Mouse (Mus musculus) neural tube, embryonic 14.5 days (tissue): ENCODE data around the gene Cep57l1. TPM values are rescaled to one million over a fixed set of nuclear protein-coding genes. Genes with fewer than 3 reads are reported as not detected.
A peak's percentile ranks its signal among the peaks of the same experiment; 100 is the strongest.
"Not testable (repeated sequence)": the region's sequence is repeated elsewhere in the genome, so short reads cannot be mapped to it uniquely, and the experiment has no call there.

Experiments used
- ATAC-seq: fragments of 200-750 bp; cut with Nextera tagmentation; 2 replicates; pipeline ENCODE4 v1.8.0; 2017; ENCODE audit warnings: low read depth, mild to moderate bottlenecking, moderate TSS enrichment, moderate library complexity
- H3K27ac ChIP-seq: fragments of 300-500 bp; sonication (generic); 2 replicates; pipeline ENCODE4 v1.5.1; 2014; ENCODE audit warnings: low read depth, mild to moderate bottlenecking, control low read depth, low read length, moderate library complexity, mixed read lengths
- H3K27me3 ChIP-seq: fragments of 300-500 bp; sonication (generic); 2 replicates; pipeline ENCODE4 v1.6.1; 2014; ENCODE audit warnings: low read length; ENCODE audit not compliant: control insufficient read depth, insufficient read depth
- H3K36me3 ChIP-seq: fragments of 300-500 bp; sonication (generic); 2 replicates; pipeline ENCODE4 v1.6.1; 2014; ENCODE audit warnings: low read length, mixed read lengths; ENCODE audit not compliant: control insufficient read depth, insufficient read depth
- H3K4me1 ChIP-seq: fragments of 300-500 bp; sonication (generic); 2 replicates; pipeline ENCODE4 v1.6.1; 2014; ENCODE audit warnings: low read length; ENCODE audit not compliant: control insufficient read depth, insufficient read depth
- H3K4me2 ChIP-seq: fragments of 300-500 bp; sonication (generic); 2 replicates; pipeline ENCODE4 v1.6.1; 2014; ENCODE audit warnings: mild to moderate bottlenecking, low read depth, low read length, control low read depth
- H3K4me3 ChIP-seq: fragments of 300-500 bp; sonication (generic); 2 replicates; pipeline ENCODE4 v1.5.1; 2014; ENCODE audit warnings: low read depth, low read length, control low read depth, mixed read lengths
- H3K9ac ChIP-seq: fragments of 300-500 bp; sonication (generic); replicated peaks from 2 replicates; pipeline ENCODE4 v1.6.1; 2014; ENCODE audit warnings: low read depth, mild to moderate bottlenecking, control low read depth, low read length, mixed read lengths
- H3K9me3 ChIP-seq: fragments of 300-500 bp; sonication (generic); 2 replicates; pipeline ENCODE4 v1.6.1; 2016; ENCODE audit warnings: low read length; ENCODE audit not compliant: control insufficient read depth
- WGBS: fragments of 180-500 bp; shearing (Covaris S2); extraction: QIAGEN DNeasy Blood & Tissue Kit; methylation state at CpG from one replicate; pipeline ENCODE4 v1.1.7; 2014; 5-methylcytosine and 5-hydroxymethylcytosine counted together
- polyA plus RNA-seq: library from polyadenylated mRNA; unstranded; fragments of >200 nt; fragmentation: Nextera tagmentation; extraction: Ambion mirVana; gene quantifications from 2 replicates; pipeline ENCODE4 v1.2.1, GENCODE M21; 2014

Cep57l1 gene
- polyA plus RNA-seq, 1 experiment from 2014 or later: 15.8 TPM

DNA sequence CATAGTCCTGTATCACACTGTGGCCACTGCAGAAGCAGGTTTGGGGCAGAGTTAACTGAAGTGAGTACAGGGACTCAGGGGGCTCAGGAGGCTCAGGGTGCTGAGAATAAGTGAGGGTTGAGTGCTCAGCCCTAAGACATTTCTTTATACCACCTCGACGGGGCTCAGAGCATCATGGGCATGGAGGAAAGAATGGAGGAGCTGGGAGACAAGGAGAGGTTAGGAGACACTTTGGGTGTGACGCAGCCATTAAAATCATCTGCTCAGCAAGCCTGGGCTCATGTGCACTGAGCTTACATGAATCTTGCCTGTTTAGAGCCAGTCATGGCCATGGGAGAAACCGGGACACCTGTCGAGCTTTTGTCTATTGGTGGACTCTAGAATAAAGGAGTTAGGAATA, 10.7 kb upstream of the Cep57l1 start:
- no peak for ATAC-seq

DNA sequence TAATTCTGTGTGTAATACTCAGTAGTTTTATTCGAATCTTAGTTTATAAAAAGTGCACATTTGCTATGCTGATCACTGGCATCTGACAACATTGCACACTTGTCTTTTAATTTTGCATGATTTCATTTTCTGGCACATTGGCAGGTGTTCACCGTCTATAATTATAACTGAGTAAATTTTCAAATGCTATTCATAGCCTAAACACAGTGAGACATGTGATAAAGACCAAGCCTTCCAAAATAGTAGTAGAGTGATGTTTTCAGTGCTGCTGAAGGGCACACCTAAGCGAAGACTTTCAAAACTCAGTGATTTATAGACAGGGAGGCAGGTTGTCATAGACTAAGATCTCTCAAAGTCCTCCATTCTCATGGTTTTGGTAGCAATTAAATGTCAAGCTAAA, 9.6 kb upstream of the Cep57l1 start:
- no peak overlapping the region for H3K27ac ChIP-seq

More for the DNA sequence above, 10.7 kb upstream of the Cep57l1 start:
- Histone ChIP-seq H3K27ac (no peak overlapping the region), H3K4me2 (no peak overlapping the region), H3K27me3 (no peaks in the 10 kb centered on the region), H3K36me3 (no peaks in the 10 kb centered on the region), H3K4me3 (no peak overlapping the region), H3K9ac (no peak overlapping the region), H3K4me1 (no peaks in the 10 kb centered on the region), H3K9me3 (no peaks in the 10 kb centered on the region)
- 94% methylated on average over 5 of the region's 5 CpGs for WGBS

DNA sequence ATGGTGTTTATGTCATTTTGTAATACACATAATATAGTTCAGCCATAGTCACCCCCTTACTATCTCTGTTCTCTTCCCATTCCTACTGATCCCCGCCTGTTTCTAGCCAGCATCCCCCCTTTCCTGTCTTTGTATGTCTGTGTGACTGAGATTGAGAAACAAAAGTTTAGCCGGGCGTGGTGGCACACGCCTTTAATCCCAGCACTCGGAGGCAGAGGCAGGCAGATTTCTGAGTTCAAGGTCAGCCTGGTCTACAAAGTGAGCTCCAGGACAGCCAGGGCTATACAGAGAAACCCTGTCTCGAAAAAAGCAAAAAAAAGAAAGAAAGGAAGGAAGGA, 9.0 kb upstream of the Cep57l1 start:
- not testable (repeated sequence) for H3K9ac ChIP-seq, H3K9me3 ChIP-seq, H3K4me1 ChIP-seq, H3K4me3 ChIP-seq, ATAC-seq, H3K27ac ChIP-seq, H3K4me2 ChIP-seq, H3K36me3 ChIP-seq, H3K27me3 ChIP-seq
- 95% methylated on average over 6 of the region's 6 CpGs for WGBS

More for the DNA sequence above, 9.6 kb upstream of the Cep57l1 start:
- Histone ChIP-seq H3K36me3 (no peaks in the 10 kb centered on the region), H3K4me2 (no peak overlapping the region), H3K4me1 (peaks cover 4% of the 10 kb centered on the region), H3K9ac (no peak overlapping the region), H3K4me3 (no peak overlapping the region), H3K27me3 (no peaks in the 10 kb centered on the region), H3K9me3 (no peaks in the 10 kb centered on the region)
- ATAC-seq: no peak
- 90% methylated on average over 3 of the region's 3 CpGs for WGBS

DNA sequence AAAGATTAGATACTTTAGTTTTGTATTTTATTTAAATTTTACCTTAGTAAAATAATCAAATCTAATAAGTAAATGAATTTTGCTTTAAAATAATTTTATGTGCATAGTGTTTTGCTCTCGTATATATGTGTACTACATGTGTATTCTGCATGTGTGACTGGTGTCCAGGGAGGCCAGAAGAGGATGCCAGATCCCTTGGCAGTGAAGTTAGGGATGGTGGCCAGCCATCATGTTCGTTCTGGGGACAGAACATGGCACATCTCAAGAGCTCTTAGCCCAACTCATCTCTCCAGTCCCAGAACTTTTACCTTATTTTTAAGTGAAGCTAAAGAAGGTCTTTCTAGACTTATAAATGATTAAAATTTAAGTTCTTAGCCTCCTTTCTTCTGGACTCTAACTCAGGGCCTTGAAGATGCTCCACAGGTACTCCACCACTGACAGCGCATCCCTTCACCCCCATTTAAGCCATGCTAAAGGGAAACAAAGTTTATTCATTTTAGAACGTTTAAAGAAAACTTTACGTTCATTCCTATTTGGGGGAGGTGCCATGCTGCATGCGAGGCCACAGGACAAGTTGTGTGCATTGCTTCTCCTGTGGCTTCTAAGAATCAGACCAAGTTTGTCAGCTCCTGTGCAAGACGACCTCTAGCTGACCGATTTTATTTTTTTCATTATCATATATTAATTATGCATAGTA, 8.5 kb upstream of the Cep57l1 start:
- H3K27me3 ChIP-seq: no peaks in the 10 kb centered on the region
- H3K4me2 ChIP-seq: no peak overlapping the region
- H3K4me1 ChIP-seq: peaks cover 15% of the 10 kb centered on the region
- H3K36me3 ChIP-seq: no peaks in the 10 kb centered on the region
- 89% methylated on average over 8 of the region's 8 CpGs for WGBS
- ATAC-seq: no peak
- H3K4me3 ChIP-seq: no peak overlapping the region
- H3K27ac ChIP-seq: no peak overlapping the region
- H3K9ac ChIP-seq: no peak overlapping the region
- H3K9me3 ChIP-seq: no peaks in the 10 kb centered on the region

DNA sequence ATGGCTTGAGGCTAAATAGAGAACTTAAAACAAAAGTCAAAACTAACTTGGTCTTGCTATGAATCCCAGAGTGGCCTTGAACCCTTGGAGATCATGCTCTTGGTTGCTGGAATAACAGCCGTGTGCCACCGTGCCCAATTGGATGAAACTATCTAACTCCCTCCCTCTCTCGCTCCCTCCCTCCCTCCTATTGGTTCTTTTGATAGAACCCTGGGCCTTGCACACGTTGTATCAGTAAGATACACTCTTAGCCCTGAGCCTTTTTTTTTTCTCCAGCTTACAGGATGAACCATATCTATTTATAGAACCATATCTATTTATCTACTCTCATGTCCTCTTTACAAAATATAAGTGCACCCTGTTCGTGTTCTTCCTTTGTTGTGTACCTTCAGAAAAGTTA, 6.8 kb upstream of the Cep57l1 start:
- 86% methylated on average over 5 of the region's 5 CpGs for WGBS
- no peak overlapping the region for H3K4me3 ChIP-seq
- H3K4me1 ChIP-seq: peaks cover 31% of the 10 kb centered on the region
- H3K27ac ChIP-seq: no peak overlapping the region
- ATAC-seq: no peak
- no peaks in the 10 kb centered on the region for H3K9me3 ChIP-seq
- H3K36me3 ChIP-seq: no peaks in the 10 kb centered on the region
- H3K27me3 ChIP-seq: no peaks in the 10 kb centered on the region
- no peak overlapping the region for H3K4me2 ChIP-seq
- H3K9ac ChIP-seq: no peak overlapping the region

DNA sequence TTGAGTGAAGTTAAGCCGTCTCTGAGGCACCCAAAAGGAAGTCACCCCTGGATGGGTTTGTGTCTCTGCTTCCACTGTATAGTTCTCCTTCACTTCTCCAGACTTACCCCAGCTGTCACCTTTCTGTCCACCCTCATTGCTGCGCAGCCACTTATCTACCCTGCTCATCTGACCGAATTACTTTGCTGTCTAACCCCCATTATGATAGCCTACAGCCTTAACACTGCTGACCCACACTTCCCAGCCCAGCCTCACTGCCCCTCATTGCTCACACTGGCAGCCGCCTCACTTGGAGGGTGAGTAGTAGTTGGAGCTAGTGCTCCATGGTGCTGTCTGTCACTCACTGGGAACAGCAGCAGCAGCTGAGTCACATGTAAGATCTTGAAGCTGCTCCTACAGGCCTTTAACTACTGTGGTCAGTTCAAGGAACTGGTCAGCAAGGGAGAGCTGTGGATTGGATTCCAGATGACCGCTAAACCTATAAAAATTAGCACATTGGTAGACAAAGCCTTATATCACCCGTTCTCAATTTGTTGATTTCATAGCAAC, 4.7 kb upstream of the Cep57l1 start:
- ATAC-seq: no peak
- Histone ChIP-seq H3K4me2 (no peak overlapping the region), H3K9me3 (no peaks in the 10 kb centered on the region), H3K4me3 (no peak overlapping the region), H3K27ac (no peak overlapping the region), H3K36me3 (no peaks in the 10 kb centered on the region), H3K27me3 (no peaks in the 10 kb centered on the region; the same call in 1 of the 2 replicates), H3K9ac (no peak overlapping the region), H3K4me1 (peaks cover 32% of the 10 kb centered on the region)
- 92% methylated on average over 6 of the region's 6 CpGs for WGBS

DNA sequence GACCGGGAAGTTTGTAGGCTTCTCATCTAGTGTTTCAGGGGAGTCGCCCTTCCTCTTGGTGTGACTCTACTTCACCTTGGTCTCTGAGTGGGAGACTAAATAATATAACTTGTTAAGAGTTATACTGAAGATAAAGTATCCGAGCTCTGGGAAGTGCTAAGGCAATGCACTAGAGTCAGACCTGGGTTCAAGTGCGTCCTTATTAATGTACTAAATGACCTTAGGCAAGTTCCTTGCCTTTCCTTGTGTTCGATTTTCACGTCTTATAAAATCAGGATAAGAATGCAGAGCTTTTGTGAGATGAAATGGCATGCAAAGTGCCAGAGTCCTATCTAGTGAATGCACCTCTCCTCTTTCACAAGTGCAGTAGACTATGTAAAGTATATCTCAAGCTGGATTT, 2.9 kb upstream of the Cep57l1 start:
- Histone ChIP-seq H3K36me3 (no peaks in the 10 kb centered on the region), H3K4me2 (peak overlapping the region; percentile 92), H3K27me3 (no peaks in the 10 kb centered on the region; the same call in 1 of the 2 replicates), H3K9me3 (no peaks in the 10 kb centered on the region), H3K27ac (no peak overlapping the region), H3K4me1 (peaks cover 32% of the 10 kb centered on the region), H3K4me3 (peak overlapping the region; percentile 80), H3K9ac (0 out of 2 replicates have a peak overlapping the region, but pooled peaks have one; percentile 25)
- WGBS: 81% methylated on average over 6 of the region's 6 CpGs
- no peak for ATAC-seq

DNA sequence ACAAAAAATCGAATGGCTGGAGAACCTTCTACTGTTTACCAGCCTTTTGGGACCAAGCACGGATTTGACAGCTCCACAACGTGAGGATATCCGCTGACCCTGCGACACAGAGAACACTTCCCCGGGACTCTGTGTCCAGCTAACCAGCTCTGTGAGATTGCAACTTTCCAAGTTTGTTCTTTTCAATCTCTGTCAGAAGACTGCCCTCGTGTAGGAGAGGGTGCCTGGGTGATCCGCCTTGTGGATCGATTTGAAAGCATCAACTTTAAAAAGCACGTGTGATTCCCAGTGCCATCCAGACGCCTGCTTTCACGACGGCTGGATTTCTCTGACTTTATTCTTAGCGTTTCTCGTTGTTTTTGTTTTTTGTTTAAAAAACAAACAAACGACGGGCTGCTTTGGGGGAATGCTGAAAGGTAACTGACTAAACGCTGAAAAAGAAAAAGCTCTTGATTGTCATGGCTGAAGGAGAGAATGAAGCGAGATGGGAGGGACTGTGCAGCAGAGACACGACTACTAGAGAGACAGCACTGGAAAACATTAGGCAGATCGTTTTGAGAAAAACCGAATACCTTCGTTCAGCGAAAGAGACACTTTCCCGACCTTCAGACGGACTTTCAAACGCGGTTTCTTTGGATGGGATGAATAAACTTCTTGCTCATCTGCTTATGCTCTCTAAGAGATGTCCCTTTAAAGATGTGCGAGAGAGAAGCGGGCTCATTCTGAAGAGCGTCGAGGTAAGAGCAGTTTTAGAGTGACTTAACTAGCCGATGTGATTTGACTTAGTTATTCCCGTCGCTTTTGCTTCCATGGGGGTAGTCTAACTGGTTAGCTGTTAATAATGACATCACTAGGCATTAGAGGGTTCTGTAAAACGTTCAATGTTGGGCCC, 1.1 kb upstream of the Cep57l1 start:
- H3K4me3 ChIP-seq: peak overlapping the region; percentile 80
- H3K9me3 ChIP-seq: no peaks in the 10 kb centered on the region
- peak overlapping the region; percentile 75 for H3K9ac ChIP-seq
- H3K4me1 ChIP-seq: peaks cover 32% of the 10 kb centered on the region
- H3K36me3 ChIP-seq: no peaks in the 10 kb centered on the region
- peak overlapping the region; percentile 91; the same call in 1 of the 2 replicates for H3K27ac ChIP-seq
- ATAC-seq: no peak
- H3K4me2 ChIP-seq: peak overlapping the region; percentile 92
- WGBS: under 1% methylated on average over 36 of the region's 36 CpGs
- no peaks in the 10 kb centered on the region; the same call in 1 of the 2 replicates for H3K27me3 ChIP-seq
